Mouse (Mus musculus): Measurements from ENCODE around the gene Pnpla8. TPM values are rescaled to one million over a fixed set of nuclear protein-coding genes. Genes with fewer than 3 reads are reported as not detected.

The Pnpla8 gene
- polyA plus RNA-seq, 1 experiment, result 13.9 TPM

DNA sequence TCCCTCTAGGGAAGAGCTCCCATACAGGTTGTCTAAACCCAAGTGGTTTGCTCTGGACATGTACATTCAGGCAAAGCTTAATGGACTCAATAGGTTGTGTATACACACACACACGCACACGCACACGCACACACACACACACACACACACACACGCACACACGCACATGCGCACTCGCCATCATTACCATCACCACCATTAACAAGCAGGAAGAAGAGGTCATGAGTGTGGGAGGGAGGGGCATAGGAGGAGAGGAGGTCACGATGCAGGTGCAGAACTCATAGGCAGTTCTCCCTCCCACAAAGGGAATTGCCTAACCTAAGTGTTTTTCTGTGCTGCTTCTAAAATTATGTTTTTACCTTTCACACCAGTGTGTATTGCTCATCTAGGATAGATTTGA is 65.8 kb downstream of the Pnpla8 start:
- no peak overlapping the region for H3K4me3 ChIP-seq

DNA sequence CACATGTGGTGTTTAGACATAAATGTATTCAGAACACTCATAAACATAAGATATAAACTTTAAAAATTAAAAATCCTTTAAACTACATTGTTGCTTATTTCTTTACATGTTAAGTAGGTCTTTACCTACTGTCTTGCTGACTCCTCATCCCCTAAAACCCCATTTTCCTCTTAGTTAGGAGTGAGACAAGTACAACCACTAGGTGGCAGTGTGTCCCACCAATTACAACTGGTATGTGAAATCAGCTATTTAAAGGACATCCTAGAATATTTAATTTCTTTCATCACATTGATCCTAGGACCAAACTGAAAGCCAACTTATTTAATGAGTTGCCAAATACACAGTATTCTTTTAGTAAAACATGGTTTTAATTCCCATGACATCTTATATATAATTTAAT is 71.1 kb downstream of the Pnpla8 start:
- TF ChIP-seq MAX (IDR thresholded peaks at IDR 0.05; ENCODE audit: low read depth), result no peak
- no peak for TF ChIP-seq TCF12 (IDR thresholded peaks at IDR 0.05; ENCODE audit: insufficient read depth, poor library complexity, severe bottlenecking)
- no peak for TF ChIP-seq USF1 (IDR thresholded peaks at IDR 0.05; ENCODE audit: low read depth)
- TF ChIP-seq REST (IDR thresholded peaks at IDR 0.05; ENCODE audit: insufficient read depth, insufficient read length), result no peak
- TF ChIP-seq MYOD1 (IDR thresholded peaks at IDR 0.05; ENCODE audit: control insufficient read depth in 1 of 3, insufficient read length in 2 of 3, low read depth in 2 of 3), result no peak
- TF ChIP-seq E2F4 (IDR thresholded peaks at IDR 0.05; ENCODE audit: insufficient read depth), result no peak
- no peak for TF ChIP-seq SRF (IDR thresholded peaks at IDR 0.05; ENCODE audit: control insufficient read depth, insufficient read length, low read depth)
- no peak for TF ChIP-seq MYOG (IDR thresholded peaks at IDR 0.05; ENCODE audit: control insufficient read depth in 1 of 3, insufficient read depth in 1 of 3, insufficient read length in 2 of 3, low read depth in 2 of 3)
- TF ChIP-seq POLR2A (IDR thresholded peaks at IDR 0.05; ENCODE audit: insufficient read length, low read depth), result no peak
- TF ChIP-seq TCF3 (IDR thresholded peaks at IDR 0.05; ENCODE audit: insufficient read length, low read depth), result no peak
- TF ChIP-seq CEBPB (IDR thresholded peaks at IDR 0.05; ENCODE audit: insufficient read depth, poor library complexity, severe bottlenecking), result no peak
- no peak for TF ChIP-seq POLR2AphosphoS2 (IDR thresholded peaks at IDR 0.05; ENCODE audit: insufficient read length, low read depth)
- no peak overlapping the region for H3K4me3 ChIP-seq
- H3K27me3 ChIP-seq (ENCODE audit: control insufficient read depth, insufficient read depth, insufficient read length), result no peaks in the 10 kb centered on the region
- H3K36me3 ChIP-seq (ENCODE audit: control insufficient read depth, insufficient read depth), result peaks cover 13% of the 10 kb centered on the region
- H3K4me2 ChIP-seq (ENCODE audit: low read depth), result no peak overlapping the region
- no peaks in the 10 kb centered on the region for H3K79me2 ChIP-seq (ENCODE audit: control insufficient read depth, insufficient read depth)
- H3ac ChIP-seq (ENCODE audit: control insufficient read depth, insufficient read length), result no peak overlapping the region

More for the DNA sequence above, 65.8 kb downstream of the Pnpla8 start:
- H3ac ChIP-seq (ENCODE audit: control insufficient read depth, insufficient read length), result no peak overlapping the region
- no peak overlapping the region for H3K4me2 ChIP-seq (ENCODE audit: low read depth)
- no peaks in the 10 kb centered on the region for H3K27me3 ChIP-seq (ENCODE audit: control insufficient read depth, insufficient read depth, insufficient read length)
- no peak for TF ChIP-seq TCF3 (IDR thresholded peaks at IDR 0.05; ENCODE audit: insufficient read length, low read depth)
- no peak for TF ChIP-seq REST (IDR thresholded peaks at IDR 0.05; ENCODE audit: insufficient read depth, insufficient read length)
- no peak for TF ChIP-seq SRF (IDR thresholded peaks at IDR 0.05; ENCODE audit: control insufficient read depth, insufficient read length, low read depth)
- TF ChIP-seq TCF12 (IDR thresholded peaks at IDR 0.05; ENCODE audit: insufficient read depth, poor library complexity, severe bottlenecking), result no peak
- no peak for TF ChIP-seq E2F4 (IDR thresholded peaks at IDR 0.05; ENCODE audit: insufficient read depth)
- no peak for TF ChIP-seq POLR2AphosphoS2 (IDR thresholded peaks at IDR 0.05; ENCODE audit: insufficient read length, low read depth)
- no peak for TF ChIP-seq CEBPB (IDR thresholded peaks at IDR 0.05; ENCODE audit: insufficient read depth, poor library complexity, severe bottlenecking)
- TF ChIP-seq USF1 (IDR thresholded peaks at IDR 0.05; ENCODE audit: low read depth), result no peak
- TF ChIP-seq MAX (IDR thresholded peaks at IDR 0.05; ENCODE audit: low read depth), result no peak
- TF ChIP-seq MYOD1 (IDR thresholded peaks at IDR 0.05; ENCODE audit: control insufficient read depth in 1 of 3, insufficient read length in 2 of 3, low read depth in 2 of 3), result no peak
- H3K36me3 ChIP-seq (ENCODE audit: control insufficient read depth, insufficient read depth), result peaks cover 14% of the 10 kb centered on the region
- H3K79me2 ChIP-seq (ENCODE audit: control insufficient read depth, insufficient read depth), result no peaks in the 10 kb centered on the region

- no peak overlapping the region for H3K4me2 ChIP-seq (ENCODE audit: low read depth)
- H3ac ChIP-seq (ENCODE audit: control insufficient read depth, insufficient read length), result no peak overlapping the region
- TF ChIP-seq REST (IDR thresholded peaks at IDR 0.05; ENCODE audit: insufficient read depth, insufficient read length) (no peak), SRF (IDR thresholded peaks at IDR 0.05; ENCODE audit: control insufficient read depth, insufficient read length, low read depth) (no peak), MYOD1 (IDR thresholded peaks at IDR 0.05; ENCODE audit: control insufficient read depth in 1 of 3, insufficient read length in 2 of 3, low read depth in 2 of 3) (no peak), MYOG (IDR thresholded peaks at IDR 0.05; ENCODE audit: control insufficient read depth in 1 of 3, insufficient read depth in 1 of 3, insufficient read length in 2 of 3, low read depth in 2 of 3) (no peak), E2F4 (IDR thresholded peaks at IDR 0.05; ENCODE audit: insufficient read depth) (no peak), TCF3 (IDR thresholded peaks at IDR 0.05; ENCODE audit: insufficient read length, low read depth) (no peak), POLR2AphosphoS2 (IDR thresholded peaks at IDR 0.05; ENCODE audit: insufficient read length, low read depth) (no peak), USF1 (IDR thresholded peaks at IDR 0.05; ENCODE audit: low read depth) (no peak), POLR2A (IDR thresholded peaks at IDR 0.05; ENCODE audit: insufficient read length, low read depth) (no peak), CEBPB (IDR thresholded peaks at IDR 0.05; ENCODE audit: insufficient read depth, poor library complexity, severe bottlenecking) (no peak), TCF12 (IDR thresholded peaks at IDR 0.05; ENCODE audit: insufficient read depth, poor library complexity, severe bottlenecking) (no peak), MAX (IDR thresholded peaks at IDR 0.05; ENCODE audit: low read depth) (no peak)
- no peaks in the 10 kb centered on the region for H3K27me3 ChIP-seq (ENCODE audit: control insufficient read depth, insufficient read depth, insufficient read length)
- no peak overlapping the region for H3K4me3 ChIP-seq
- peaks cover 20% of the 10 kb centered on the region for H3K36me3 ChIP-seq (ENCODE audit: control insufficient read depth, insufficient read depth)
- no peaks in the 10 kb centered on the region for H3K79me2 ChIP-seq (ENCODE audit: control insufficient read depth, insufficient read depth)
These were observed 79.6 kb downstream of the Pnpla8 start for GRCm38 (mm10) chr12:44300793-44301192.

DNA sequence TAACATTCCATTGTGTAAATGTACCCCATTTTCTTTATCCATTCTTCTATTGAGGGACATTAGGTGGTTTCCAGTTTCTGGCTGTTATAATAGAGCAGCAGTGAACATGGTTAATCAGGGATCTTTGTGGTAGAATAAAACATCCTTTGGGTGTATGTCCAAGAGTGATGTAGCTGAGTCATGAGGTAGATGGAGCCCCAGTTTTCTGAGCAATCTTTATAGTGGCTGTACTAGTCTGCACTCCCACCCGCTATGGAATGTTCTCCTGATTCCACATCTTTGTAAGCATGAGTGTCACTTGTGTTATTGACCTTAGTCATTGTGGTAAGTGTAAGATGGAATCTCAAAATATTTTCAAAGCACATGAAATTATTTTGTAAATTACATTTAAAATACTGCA is 82.8 kb downstream of the Pnpla8 start:
- Histone ChIP-seq H3K4me2 (ENCODE audit: low read depth) (no peak overlapping the region), H3K79me2 (ENCODE audit: control insufficient read depth, insufficient read depth) (no peaks in the 10 kb centered on the region), H3ac (ENCODE audit: control insufficient read depth, insufficient read length) (no peak overlapping the region), H3K36me3 (ENCODE audit: control insufficient read depth, insufficient read depth) (peaks cover 35% of the 10 kb centered on the region), H3K4me3 (no peak overlapping the region), H3K27me3 (ENCODE audit: control insufficient read depth, insufficient read depth, insufficient read length) (no peaks in the 10 kb centered on the region)
- TF ChIP-seq REST (IDR thresholded peaks at IDR 0.05; ENCODE audit: insufficient read depth, insufficient read length) (no peak), TCF3 (IDR thresholded peaks at IDR 0.05; ENCODE audit: insufficient read length, low read depth) (no peak), TCF12 (IDR thresholded peaks at IDR 0.05; ENCODE audit: insufficient read depth, poor library complexity, severe bottlenecking) (no peak), SRF (IDR thresholded peaks at IDR 0.05; ENCODE audit: control insufficient read depth, insufficient read length, low read depth) (no peak), E2F4 (IDR thresholded peaks at IDR 0.05; ENCODE audit: insufficient read depth) (no peak), USF1 (IDR thresholded peaks at IDR 0.05; ENCODE audit: low read depth) (no peak), POLR2AphosphoS2 (IDR thresholded peaks at IDR 0.05; ENCODE audit: insufficient read length, low read depth) (no peak), MYOD1 (IDR thresholded peaks at IDR 0.05; ENCODE audit: control insufficient read depth in 1 of 3, insufficient read length in 2 of 3, low read depth in 2 of 3) (no peak), MAX (IDR thresholded peaks at IDR 0.05; ENCODE audit: low read depth) (no peak), CEBPB (IDR thresholded peaks at IDR 0.05; ENCODE audit: insufficient read depth, poor library complexity, severe bottlenecking) (no peak), POLR2A (IDR thresholded peaks at IDR 0.05; ENCODE audit: insufficient read length, low read depth) (no peak), MYOG (IDR thresholded peaks at IDR 0.05; ENCODE audit: control insufficient read depth in 1 of 3, insufficient read depth in 1 of 3, insufficient read length in 2 of 3, low read depth in 2 of 3) (no peak)
